Mouse (Mus musculus) heart, embryonic 15.5 days (tissue): ENCODE results near the gene Nanos3. TPM values are rescaled to one million over a fixed set of nuclear protein-coding genes. Genes with fewer than 3 reads are reported as not detected.

Experiments
- ATAC-seq: fragments of 200-750 bp; cut with Nextera tagmentation; replicated peaks from 2 replicates; pipeline ENCODE4 v1.8.0; 2017; ENCODE audit warnings: low read depth, moderate TSS enrichment; ENCODE audit not compliant: insufficient number of reproducible peaks, insufficient read depth, low FRiP score
- H3K27ac ChIP-seq: fragments of 300-500 bp; sonication (generic); 2 replicates; pipeline ENCODE4 v1.5.1; 2015; ENCODE audit warnings: mild to moderate bottlenecking, inconsistent platforms
- H3K27me3 ChIP-seq: fragments of 300-500 bp; sonication (generic); 2 replicates; pipeline ENCODE4 v1.6.1; 2015; ENCODE audit warnings: inconsistent platforms
- H3K36me3 ChIP-seq: fragments of 300-500 bp; sonication (generic); 2 replicates; pipeline ENCODE4 v1.6.1; 2015; ENCODE audit warnings: mild to moderate bottlenecking, inconsistent platforms
- H3K4me1 ChIP-seq: fragments of 300-500 bp; sonication (generic); replicated peaks from 2 replicates; pipeline ENCODE4 v1.6.1; 2015; ENCODE audit warnings: inconsistent platforms
- H3K4me2 ChIP-seq: fragments of 300-500 bp; sonication (generic); 2 replicates; pipeline ENCODE4 v1.6.1; 2015; ENCODE audit warnings: inconsistent platforms, mild to moderate bottlenecking, moderate library complexity
- H3K4me3 ChIP-seq: fragments of 300-500 bp; sonication (generic); 2 replicates; pipeline ENCODE4 v1.5.1; 2015; ENCODE audit warnings: mild to moderate bottlenecking, inconsistent platforms
- H3K9ac ChIP-seq: fragments of 300-500 bp; sonication (generic); 2 replicates; pipeline ENCODE4 v1.6.1; 2015; ENCODE audit warnings: mild to moderate bottlenecking, inconsistent platforms
- H3K9me3 ChIP-seq: fragments of 300-500 bp; sonication (generic); replicated peaks from 2 replicates; pipeline ENCODE4 v1.6.1; 2016; ENCODE audit warnings: inconsistent platforms
- WGBS: fragments of 180-500 bp; shearing (Covaris S2); methylation state at CpG from one replicate; pipeline ENCODE4 v1.1.7; 2015; ENCODE audit warnings: mixed read lengths; 5-methylcytosine and 5-hydroxymethylcytosine counted together
- polyA plus RNA-seq: library from polyadenylated mRNA; unstranded; fragments of >200 nt; fragmentation: Nextera tagmentation; extraction: Ambion mirVana; gene quantifications from 2 replicates; pipeline ENCODE4 v1.2.1, GENCODE M21; 2015

The Nanos3 gene
- polyA plus RNA-seq, result 1.4 and 1.6 TPM in 2 replicates

DNA sequence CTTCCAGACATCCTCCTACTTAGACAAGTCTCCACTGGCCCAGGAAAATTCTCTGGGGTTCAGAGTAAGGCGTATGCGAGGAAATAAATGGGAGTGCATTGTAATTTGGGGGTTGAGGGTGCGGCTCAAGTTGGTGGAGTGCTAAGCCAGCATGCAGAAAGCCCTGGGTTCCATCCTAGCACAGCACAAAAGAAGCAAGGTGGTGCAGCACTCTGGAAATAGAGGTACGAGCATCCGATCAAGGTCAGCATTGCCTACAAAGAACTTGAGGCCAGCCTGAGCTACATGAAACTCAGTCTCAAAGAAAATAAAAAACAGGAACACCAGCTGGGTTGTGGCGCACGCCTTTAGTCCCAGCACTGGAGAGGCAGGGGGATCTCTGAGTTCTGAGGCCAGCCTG is at the start of gene Nanos3:
Gene Nanos3, minus strand, starts transcription at position 101 of the 400 bp plus-strand sequence.
- Histone ChIP-seq H3K27ac (peak within 1 kb of the TSS; percentile 75; the same call in 1 of the 2 replicates), H3K9me3 (no peaks in the 10 kb centered on the region), H3K27me3 (no peaks in the 10 kb centered on the region), H3K4me3 (peak within 1 kb of the TSS; percentile 63), H3K9ac (peak within 1 kb of the TSS; percentile 77), H3K4me1 (peaks cover 39% of the 10 kb centered on the region), H3K4me2 (peak within 1 kb of the TSS; percentile 86), H3K36me3 (no peaks in the 10 kb centered on the region)
- no peak for ATAC-seq
- 95% methylated on average over 7 of the region's 7 CpGs for WGBS

DNA sequence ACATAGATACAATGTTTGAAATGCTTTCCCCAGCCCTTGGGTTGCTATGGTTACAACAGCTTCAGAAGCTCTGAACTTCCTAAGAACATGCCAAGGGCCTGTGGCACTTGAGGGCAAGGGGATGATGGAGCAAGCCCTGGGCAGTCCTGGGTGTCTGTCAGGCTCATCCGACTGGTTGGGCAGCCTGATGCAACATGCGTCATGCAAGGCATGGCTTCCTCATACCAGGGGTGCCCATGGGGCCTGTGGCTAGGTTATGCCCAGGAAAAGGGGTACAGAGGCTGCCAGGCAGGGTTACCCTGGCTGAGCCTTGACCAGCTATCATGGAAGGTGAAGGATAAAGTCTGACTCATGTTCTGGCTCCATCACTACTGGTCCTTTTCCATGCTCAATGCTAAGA is 48.0 kb upstream of the Nanos3 start:
- H3K27ac ChIP-seq, result no peak overlapping the region
- H3K9ac ChIP-seq, result no peak overlapping the region
- 89% methylated on average over 2 of the region's 2 CpGs for WGBS
- no peaks in the 10 kb centered on the region for H3K27me3 ChIP-seq
- H3K4me2 ChIP-seq, result no peak overlapping the region
- ATAC-seq, result no peak
- peaks cover 18% of the 10 kb centered on the region for H3K4me1 ChIP-seq
- no peaks in the 10 kb centered on the region for H3K9me3 ChIP-seq
- H3K36me3 ChIP-seq, result peaks cover 43% of the 10 kb centered on the region
- H3K4me3 ChIP-seq, result no peak overlapping the region

DNA sequence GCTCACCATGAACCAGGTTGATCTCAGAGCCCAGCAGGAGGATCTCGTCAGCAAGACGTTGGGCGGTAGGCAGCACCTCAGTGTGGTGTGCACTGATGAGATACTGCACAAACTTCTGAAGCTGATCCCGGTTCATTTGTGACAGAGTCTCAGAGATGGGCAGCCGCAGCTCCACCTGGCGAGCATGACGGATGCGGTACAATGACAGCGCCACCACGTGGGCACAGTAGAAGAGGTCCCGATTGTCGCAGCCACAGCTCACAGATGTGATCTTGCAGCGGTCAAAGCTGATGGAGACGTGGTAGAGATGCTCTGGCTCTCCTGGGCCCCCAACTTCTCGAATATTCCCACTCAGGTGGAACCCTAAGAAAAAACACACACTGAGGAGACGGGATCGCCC is 45.7 kb upstream of the Nanos3 start:
- peaks cover 65% of the 10 kb centered on the region for H3K36me3 ChIP-seq
- ATAC-seq, result no peak
- WGBS, result 77% methylated on average over 17 of the region's 17 CpGs

DNA sequence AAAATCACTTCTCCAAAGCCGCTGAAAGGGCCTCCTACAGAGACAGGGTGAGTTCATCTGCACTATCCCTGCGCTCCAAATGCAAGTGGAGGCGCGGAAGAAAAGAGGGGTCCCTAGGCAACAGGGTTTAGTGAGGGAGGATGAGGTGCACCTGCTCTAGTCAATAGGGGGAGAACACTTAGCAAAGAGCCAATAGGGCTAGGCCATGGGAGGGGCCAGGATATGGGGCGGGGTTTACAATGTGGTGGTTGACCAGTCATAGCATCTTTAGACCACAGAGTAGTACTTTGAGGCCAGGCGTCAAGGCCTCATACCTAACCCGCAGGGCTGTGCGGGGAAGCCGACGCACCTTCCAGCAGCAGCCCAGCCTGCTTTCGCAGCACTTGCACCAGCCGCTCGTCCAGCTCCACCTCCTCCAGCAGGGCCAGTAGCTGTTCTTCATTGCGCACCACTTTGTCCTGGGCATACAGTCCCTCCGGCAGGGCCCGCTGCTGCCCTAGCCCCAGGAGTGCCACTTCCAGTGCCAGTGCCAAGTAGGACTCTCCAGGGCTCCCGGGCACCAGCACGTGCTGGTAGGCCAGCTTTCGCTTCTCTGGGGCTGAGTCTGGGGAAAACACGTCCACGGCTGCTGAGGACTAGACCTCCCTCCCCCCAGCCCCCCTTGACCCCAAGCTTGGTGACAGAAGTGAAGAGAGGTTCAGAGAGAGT is 38.5 kb upstream of the Nanos3 start:
- Histone ChIP-seq H3K27ac (no peak overlapping the region), H3K4me3 (no peak overlapping the region), H3K4me1 (no peaks in the 10 kb centered on the region), H3K9ac (no peak overlapping the region), H3K27me3 (no peaks in the 10 kb centered on the region), H3K36me3 (peaks cover 85% of the 10 kb centered on the region), H3K9me3 (no peaks in the 10 kb centered on the region), H3K4me2 (no peak overlapping the region)
- ATAC-seq, result no peak
- 84% methylated on average over 21 of the region's 21 CpGs for WGBS

More for the DNA sequence above, 45.7 kb upstream of the Nanos3 start:
- Histone ChIP-seq H3K27me3 (no peaks in the 10 kb centered on the region), H3K27ac (no peak overlapping the region), H3K4me1 (peaks cover 5% of the 10 kb centered on the region), H3K9ac (no peak overlapping the region), H3K9me3 (no peaks in the 10 kb centered on the region), H3K4me3 (no peak overlapping the region), H3K4me2 (no peak overlapping the region)

DNA sequence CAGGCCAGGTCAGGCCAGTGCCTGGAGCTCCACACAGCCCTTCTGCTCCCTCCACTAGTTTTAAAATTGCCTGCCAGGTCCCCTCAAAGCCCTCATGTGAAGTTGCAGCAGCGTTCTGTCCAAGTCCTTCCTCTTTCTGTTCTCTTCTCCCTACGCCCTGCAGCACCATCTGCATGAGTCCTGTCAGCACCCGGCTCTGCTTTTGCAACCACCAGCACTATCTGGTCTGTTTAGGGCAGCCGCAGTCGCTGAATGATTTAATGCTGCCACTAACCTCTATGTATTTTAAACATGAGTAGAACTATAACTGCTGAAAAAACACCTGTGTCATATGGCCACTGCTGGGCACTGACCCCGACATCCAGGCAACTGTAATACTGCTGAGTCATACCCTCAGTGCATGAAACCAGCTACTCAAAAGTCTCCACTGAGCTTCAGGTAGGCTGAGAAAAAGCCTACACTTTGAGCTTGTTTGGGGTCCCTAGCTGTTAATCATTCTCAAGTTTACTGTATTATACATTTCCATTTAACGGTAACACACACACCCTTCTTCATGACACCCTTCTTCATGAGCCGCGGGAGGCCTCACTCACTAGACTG is 37.6 kb upstream of the Nanos3 start:
- no peak overlapping the region for H3K4me3 ChIP-seq
- WGBS, result 84% methylated on average over 9 of the region's 9 CpGs
- H3K27ac ChIP-seq, result no peak overlapping the region
- no peaks in the 10 kb centered on the region for H3K4me1 ChIP-seq
- no peaks in the 10 kb centered on the region for H3K27me3 ChIP-seq
- H3K9me3 ChIP-seq, result no peaks in the 10 kb centered on the region
- H3K9ac ChIP-seq, result no peak overlapping the region
- H3K4me2 ChIP-seq, result no peak overlapping the region
- H3K36me3 ChIP-seq, result peaks cover 86% of the 10 kb centered on the region
- no peak for ATAC-seq

DNA sequence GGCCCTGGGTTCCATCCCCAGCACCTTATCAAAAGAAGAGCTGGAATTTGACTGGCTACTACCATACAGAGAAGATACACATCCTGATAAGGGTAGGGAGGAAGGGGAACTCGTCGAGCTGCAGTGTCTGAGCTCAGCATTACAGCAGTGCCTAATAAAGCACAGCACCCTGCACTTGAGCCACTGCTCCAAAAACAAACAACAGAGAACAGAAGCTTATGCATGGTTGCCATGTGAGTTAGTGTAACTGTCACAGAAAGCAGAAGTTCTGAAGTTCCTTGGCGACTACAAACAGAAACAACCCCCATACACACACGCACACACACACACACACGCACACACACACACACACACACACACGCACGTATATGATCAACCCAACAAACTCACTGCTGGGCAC is 35.1 kb upstream of the Nanos3 start:
- Histone ChIP-seq H3K4me1 (no peaks in the 10 kb centered on the region), H3K4me2 (no peak overlapping the region), H3K9ac (no peak overlapping the region), H3K27me3 (no peaks in the 10 kb centered on the region), H3K4me3 (no peak overlapping the region), H3K36me3 (peaks cover 78% of the 10 kb centered on the region), H3K27ac (no peak overlapping the region), H3K9me3 (no peaks in the 10 kb centered on the region)
- WGBS, result 65% methylated on average over 7 of the region's 7 CpGs
- ATAC-seq, result no peak

DNA sequence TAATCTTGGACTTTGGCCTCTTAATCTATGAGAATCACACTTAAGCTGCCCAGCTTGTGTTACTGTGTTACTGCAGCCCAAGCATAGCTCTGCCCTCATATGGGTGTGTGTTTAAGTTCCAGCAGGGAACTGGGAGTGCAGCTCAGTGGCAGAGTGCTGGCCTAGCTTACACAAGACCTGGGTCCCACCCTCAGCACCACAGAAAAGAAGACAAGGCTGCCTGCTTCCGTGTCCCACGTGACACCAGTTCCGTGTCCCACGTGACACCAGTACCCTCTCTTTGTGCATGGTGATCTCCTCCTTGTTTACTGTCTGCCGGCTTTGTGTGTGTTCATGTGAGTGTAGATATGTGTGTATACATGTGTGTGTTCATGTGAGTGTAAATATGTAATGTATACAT is 33.1 kb upstream of the Nanos3 start:
- H3K9me3 ChIP-seq, result no peaks in the 10 kb centered on the region
- peaks cover 81% of the 10 kb centered on the region for H3K36me3 ChIP-seq
- ATAC-seq, result no peak
- 94% methylated on average over 5 of the region's 5 CpGs for WGBS
- H3K4me1 ChIP-seq, result no peaks in the 10 kb centered on the region
- H3K27me3 ChIP-seq, result no peaks in the 10 kb centered on the region
- no peak overlapping the region for H3K4me3 ChIP-seq
- H3K4me2 ChIP-seq, result no peak overlapping the region
- H3K27ac ChIP-seq, result no peak overlapping the region
- H3K9ac ChIP-seq, result no peak overlapping the region

DNA sequence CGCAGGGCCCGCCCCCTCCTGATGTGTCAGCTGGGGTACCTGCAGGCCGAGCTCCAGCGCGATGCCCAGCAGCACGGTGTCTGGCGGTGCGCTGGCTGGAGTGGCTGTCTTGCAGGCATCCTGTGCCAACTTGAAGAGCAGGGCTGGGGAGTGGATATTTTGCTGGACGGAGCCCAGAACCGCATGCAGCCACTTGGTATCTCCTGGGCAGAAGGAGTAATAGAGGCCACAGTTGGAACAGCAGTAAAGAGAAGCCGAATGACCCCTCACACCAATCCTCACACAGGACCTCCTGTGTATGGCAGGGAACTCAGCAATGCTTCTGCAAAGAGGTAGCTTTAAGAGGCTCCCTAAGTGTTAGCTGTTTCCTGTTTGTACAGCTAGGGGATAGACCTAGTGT is 32.2 kb upstream of the Nanos3 start:
- no peak overlapping the region for H3K4me2 ChIP-seq
- H3K27ac ChIP-seq, result no peak overlapping the region
- peaks cover 80% of the 10 kb centered on the region for H3K36me3 ChIP-seq
- H3K27me3 ChIP-seq, result no peaks in the 10 kb centered on the region
- H3K9ac ChIP-seq, result no peak overlapping the region
- H3K9me3 ChIP-seq, result no peaks in the 10 kb centered on the region
- 90% methylated on average over 11 of the region's 11 CpGs for WGBS
- H3K4me3 ChIP-seq, result no peak overlapping the region
- ATAC-seq, result no peak
- H3K4me1 ChIP-seq, result no peaks in the 10 kb centered on the region

DNA sequence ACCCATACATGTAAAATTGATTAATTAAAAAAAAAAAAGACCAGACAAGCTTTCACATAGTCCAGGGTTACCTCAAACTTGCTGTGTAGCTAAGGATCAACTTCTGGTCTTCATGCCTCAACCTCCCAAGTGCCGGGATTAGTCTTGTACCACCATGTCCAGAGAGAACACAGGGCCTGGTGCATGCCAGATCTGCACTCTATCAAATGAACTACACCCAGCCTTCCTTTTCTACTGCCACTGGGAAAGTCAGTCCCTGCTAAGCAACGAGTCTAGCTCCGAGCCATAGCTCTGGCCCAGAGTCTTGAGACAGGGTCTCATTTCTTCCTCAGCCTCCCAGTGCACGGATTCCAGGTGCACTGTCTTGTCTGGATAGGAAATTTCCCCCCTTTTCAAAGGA is 28.3 kb upstream of the Nanos3 start:
- WGBS, result 77% methylated on average over 4 of the region's 4 CpGs
- Histone ChIP-seq H3K36me3 (peaks cover 81% of the 10 kb centered on the region), H3K4me3 (no peak overlapping the region), H3K4me2 (no peak overlapping the region), H3K4me1 (peaks cover 25% of the 10 kb centered on the region), H3K9ac (no peak overlapping the region), H3K9me3 (no peaks in the 10 kb centered on the region), H3K27me3 (no peaks in the 10 kb centered on the region), H3K27ac (no peak overlapping the region)
- no peak for ATAC-seq

DNA sequence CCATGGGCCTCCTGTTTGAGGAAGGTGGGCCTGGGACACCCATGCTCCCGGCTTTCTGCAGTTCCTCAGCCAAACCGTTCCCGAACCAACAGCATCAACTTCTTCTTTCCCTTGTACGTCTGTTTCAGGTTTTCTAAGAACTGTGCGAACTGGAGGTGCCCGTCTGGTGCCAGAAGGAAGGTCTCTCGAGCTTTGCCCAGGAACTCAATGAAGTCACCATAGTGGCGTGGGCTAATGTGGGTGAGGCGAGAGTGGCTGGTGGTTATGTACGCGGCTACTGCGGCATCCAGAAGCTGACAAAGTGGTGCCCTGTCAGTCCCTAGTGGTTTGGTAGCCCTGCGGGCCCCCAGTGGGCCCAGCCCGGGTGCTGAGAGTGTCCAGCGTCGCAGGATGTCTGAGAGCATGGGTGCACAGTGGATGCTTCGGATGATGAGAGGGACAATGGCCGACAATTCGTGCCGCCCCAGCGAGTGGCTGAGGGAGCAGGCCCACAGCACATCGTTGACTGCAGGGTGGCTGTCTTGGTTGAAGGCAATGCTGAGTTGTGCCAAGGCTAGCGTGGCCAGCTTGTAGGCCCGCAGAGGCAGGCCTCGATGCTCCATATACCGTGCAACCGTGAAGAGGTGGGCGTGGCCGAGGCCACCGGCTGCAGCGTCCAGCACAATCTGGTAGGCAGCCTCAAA is 27.0 kb upstream of the Nanos3 start:
- Histone ChIP-seq H3K9ac (no peak overlapping the region), H3K27ac (no peak overlapping the region), H3K4me1 (peaks cover 37% of the 10 kb centered on the region), H3K36me3 (peaks cover 76% of the 10 kb centered on the region), H3K9me3 (no peaks in the 10 kb centered on the region), H3K27me3 (no peaks in the 10 kb centered on the region), H3K4me2 (no peak overlapping the region), H3K4me3 (no peak overlapping the region)
- no peak for ATAC-seq
- 90% methylated on average over 31 of the region's 31 CpGs for WGBS

DNA sequence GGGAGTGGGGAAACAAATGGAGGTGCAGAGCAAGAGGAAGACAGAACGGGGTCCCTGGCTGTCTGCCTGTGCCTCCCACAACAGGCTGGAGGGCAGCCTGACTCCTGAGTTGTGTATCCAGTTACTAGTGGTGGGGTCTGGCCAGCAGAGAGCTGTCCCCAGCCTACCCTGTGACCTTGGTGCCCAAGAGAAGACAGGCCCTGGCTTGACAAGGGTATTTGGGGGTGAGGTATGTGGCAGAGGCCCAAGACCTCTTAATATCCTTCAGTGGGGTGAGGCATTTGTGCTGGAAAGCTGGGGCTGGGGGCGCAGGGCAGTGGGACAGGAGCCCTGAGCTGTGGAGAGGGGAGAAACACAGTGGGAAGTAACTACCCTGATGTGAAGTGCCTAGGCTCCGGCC is 26.2 kb upstream of the Nanos3 start:
- peaks cover 41% of the 10 kb centered on the region for H3K4me1 ChIP-seq
- no peak overlapping the region for H3K4me3 ChIP-seq
- no peaks in the 10 kb centered on the region for H3K27me3 ChIP-seq
- peak overlapping the region; percentile 42 for H3K27ac ChIP-seq
- no peak overlapping the region for H3K9ac ChIP-seq
- peaks cover 75% of the 10 kb centered on the region for H3K36me3 ChIP-seq
- 75% methylated on average over 3 of the region's 3 CpGs for WGBS
- ATAC-seq, result no peak
- no peaks in the 10 kb centered on the region for H3K9me3 ChIP-seq
- H3K4me2 ChIP-seq, result no peak overlapping the region
